Mouse (Mus musculus) central nervous system, embryonic 18 days (tissue): ENCODE measurements around the gene Edn3. TPM values are rescaled to one million over a fixed set of nuclear protein-coding genes. Genes with fewer than 3 reads are reported as not detected.

ENCODE experiments used
- polyA plus RNA-seq: library from polyadenylated mRNA; depleted of rRNA; stranded (reverse); fragments of >200 nt; gene quantifications from 2 replicates; pipeline ENCODE4 v1.2.3, GENCODE M21; 2012; rRNA removed

The Edn3 gene
- polyA plus RNA-seq: 3.1 and 3.3 TPM in 2 replicates

DNA sequence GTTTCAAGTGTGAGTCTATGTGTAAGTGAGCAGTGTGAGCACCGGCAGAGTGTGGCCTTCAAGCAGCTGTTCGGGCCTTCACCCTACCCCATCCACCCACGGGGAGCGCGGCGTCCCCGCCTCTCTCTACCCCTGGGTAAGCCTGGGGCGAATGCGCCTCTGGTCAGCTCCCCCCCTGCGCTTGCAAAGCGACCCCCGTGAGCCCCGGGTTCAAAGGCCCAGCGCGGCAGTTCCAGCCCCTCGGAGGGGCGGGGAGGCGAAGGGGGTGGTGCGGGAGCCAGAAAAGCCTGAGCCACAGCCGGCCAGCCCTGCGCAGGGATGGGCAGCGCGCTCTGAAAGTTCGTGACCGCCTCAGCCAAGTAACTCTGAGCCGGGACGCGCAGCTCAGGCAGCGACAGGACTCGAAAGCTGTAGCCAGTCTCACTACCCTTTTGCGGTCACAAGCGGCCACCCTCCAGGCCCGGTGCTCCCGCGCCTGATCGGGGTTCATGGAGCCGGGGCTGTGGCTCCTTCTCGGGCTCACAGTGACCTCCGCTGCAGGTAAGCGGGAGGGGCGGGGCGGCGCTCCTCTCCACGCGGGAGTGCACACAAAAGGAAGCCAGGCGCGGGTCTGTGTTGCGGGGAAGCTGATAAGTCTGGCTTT, at the start of gene Edn3:
Edn3 (plus strand) TSS at position 141 of the 643 bp plus-strand sequence.

Other genes starting within 250 kb of the Edn3 start
- 0.03 and 0.04 TPM in 2 replicates for gene Zfp831, start 117.1 kb upstream of the Edn3 start, polyA plus RNA-seq
- 0.09 and 0.11 TPM in 2 replicates for gene Gm14444, start 249.6 kb downstream of the Edn3 start, polyA plus RNA-seq